Mouse (Mus musculus): ENCODE data around the gene Kdm4d. TPM values are rescaled to one million over a fixed set of nuclear protein-coding genes. Genes with fewer than 3 reads are reported as not detected.

Kdm4d gene
- polyA plus RNA-seq (2015; fragmentation: Nextera tagmentation; extraction: Ambion mirVana) = 0.19 TPM in 1 of 2 replicates, not detected in the other

DNA sequence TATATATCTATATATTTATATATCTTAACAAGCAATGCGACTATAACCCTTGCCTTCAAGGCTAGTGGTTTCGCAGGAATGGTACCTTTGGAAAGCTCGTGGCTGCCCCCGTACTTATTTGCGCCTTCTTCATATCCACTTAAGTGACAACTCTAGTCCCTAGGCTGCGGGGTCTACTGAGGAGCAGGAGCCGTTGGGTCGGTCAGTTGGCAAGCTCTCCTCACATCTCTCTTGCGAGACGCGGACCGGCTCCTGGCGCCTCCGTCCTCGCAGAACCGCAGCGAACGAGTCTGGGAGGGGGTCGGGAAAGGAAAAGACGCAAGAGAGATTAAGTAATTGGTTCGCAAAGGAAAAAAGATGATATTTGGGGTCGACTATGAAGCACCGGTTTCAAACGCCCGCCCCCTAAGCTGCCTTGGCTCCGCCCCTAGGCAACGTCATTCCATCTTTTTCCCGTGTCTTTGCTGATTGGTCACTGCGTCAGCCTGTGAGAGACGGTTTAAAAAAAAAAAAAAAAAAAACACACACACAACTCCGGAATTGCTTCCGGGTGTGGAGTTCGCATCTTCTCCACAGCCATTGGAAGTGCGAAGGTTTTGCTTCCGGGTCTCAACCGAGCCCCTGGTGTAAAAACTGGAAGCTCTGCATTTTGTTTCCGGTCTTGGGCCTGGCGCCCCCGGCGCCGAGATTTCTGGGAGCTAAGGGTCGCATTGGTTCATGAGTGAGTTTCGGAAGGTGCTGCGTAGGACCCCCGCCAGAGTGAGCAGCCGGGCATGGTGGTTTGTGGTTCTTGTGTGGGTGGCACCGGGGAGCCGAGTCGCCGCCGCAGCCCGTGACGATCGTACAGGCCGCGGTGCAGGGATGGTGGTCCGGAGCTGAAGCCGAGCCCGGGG is at the start of gene Kdm4d, which contains the start of gene Cwc15:
Gene Kdm4d, minus strand, starts transcription at position 460 of the 893 bp plus-strand sequence.
Gene Cwc15, plus strand, starts transcription at position 595 of the 893 bp plus-strand sequence.
- Histone ChIP-seq H3K4me1 (peaks cover 14% of the 10 kb centered on the region), H3K9me3 (no peaks in the 10 kb centered on the region), H3K4me2 (peak within 1 kb of the TSS; percentile 90), H3K27me3 (replicated peaks) (no peaks in the 10 kb centered on the region), H3K9ac (peak within 1 kb of the TSS; percentile 95), H3K27ac (replicated peaks) (peak within 1 kb of the TSS; percentile 72), H3K4me3 (peak within 1 kb of the TSS; percentile 95), H3K36me3 (peaks cover 32% of the 10 kb centered on the region)
- peak; percentile 94 for ATAC-seq (ENCODE audit: extremely low read depth, insufficient number of reproducible peaks, low FRiP score, low TSS enrichment)
- WGBS = under 1% methylated on average over 59 of the region's 59 CpGs

DNA sequence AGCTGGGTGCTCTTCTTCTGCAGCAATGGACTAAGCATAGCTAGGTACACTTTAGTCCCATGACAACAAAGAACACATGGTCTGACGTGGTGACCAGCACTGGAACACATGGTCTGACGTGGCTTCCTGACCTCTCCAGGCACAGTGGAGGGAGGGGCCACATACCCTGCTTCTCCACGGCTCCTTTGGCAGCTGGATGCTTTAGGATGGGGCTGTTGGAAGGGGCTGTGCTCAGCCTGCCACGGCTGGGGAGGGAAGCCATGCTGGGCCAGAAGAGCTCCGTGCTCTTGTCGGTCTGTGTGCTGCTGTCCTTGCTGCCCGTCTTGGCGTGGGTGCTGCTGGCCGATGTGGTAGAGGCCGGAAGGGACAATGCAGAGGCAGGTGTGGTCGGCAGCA is 48.1 kb upstream of the Kdm4d start:
- no peak for ATAC-seq (ENCODE audit: extremely low read depth, insufficient number of reproducible peaks, low FRiP score, low TSS enrichment)
- peaks cover 95% of the 10 kb centered on the region for H3K36me3 ChIP-seq
- H3K9me3 ChIP-seq = no peaks in the 10 kb centered on the region
- H3K27me3 ChIP-seq (replicated peaks) = no peaks in the 10 kb centered on the region
- 70% methylated on average over 11 of the region's 11 CpGs for WGBS
- H3K4me2 ChIP-seq = no peak overlapping the region
- H3K4me3 ChIP-seq = no peak overlapping the region
- peaks cover 38% of the 10 kb centered on the region for H3K4me1 ChIP-seq
- no peak overlapping the region for H3K9ac ChIP-seq
- no peak overlapping the region for H3K27ac ChIP-seq (replicated peaks)

DNA sequence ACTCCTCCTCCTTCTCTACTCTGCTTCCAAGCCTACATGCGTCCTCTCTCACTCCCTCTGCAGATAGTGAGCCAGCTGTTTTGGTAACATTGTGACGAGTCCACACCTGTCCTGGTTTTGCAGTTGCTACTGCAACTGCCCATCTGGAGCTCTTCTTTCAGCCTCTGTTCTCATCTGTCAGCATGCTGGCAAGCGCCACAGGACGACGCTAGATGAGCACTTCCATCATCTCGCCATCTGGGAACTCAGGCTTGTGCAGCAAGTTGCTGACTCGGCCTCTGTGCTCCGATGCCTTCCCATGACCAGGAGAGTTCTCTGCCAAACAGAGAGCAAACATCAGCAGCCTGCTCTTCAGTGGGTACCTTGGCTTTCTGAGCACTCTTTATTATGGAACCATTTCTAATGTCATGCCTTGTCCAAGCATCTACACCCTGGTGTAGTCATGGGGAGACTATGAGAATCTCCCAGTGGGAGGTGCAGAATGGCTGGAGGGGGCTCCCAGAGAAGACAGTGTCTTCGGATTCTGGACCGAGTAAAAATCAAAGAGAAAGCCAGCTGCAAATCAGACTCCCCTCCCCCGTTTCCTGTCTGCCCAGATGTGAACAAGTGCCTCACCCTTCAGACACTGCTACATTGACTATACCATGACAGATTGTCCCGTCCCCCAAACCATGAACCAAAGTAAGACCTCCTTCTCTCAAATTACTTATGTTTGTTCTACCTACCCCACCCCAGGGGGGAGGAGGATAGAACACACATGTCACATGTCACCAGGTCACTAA is 47.5 kb upstream of the Kdm4d start:
- no peak for ATAC-seq (ENCODE audit: extremely low read depth, insufficient number of reproducible peaks, low FRiP score, low TSS enrichment)
- Histone ChIP-seq H3K9me3 (no peaks in the 10 kb centered on the region), H3K27me3 (replicated peaks) (no peaks in the 10 kb centered on the region), H3K4me3 (no peak overlapping the region), H3K36me3 (peaks cover 94% of the 10 kb centered on the region), H3K9ac (no peak overlapping the region), H3K27ac (replicated peaks) (no peak overlapping the region; the same call in 1 of the 2 replicates), H3K4me2 (no peak overlapping the region), H3K4me1 (peaks cover 38% of the 10 kb centered on the region)
- 59% methylated on average over 12 of the region's 12 CpGs for WGBS

DNA sequence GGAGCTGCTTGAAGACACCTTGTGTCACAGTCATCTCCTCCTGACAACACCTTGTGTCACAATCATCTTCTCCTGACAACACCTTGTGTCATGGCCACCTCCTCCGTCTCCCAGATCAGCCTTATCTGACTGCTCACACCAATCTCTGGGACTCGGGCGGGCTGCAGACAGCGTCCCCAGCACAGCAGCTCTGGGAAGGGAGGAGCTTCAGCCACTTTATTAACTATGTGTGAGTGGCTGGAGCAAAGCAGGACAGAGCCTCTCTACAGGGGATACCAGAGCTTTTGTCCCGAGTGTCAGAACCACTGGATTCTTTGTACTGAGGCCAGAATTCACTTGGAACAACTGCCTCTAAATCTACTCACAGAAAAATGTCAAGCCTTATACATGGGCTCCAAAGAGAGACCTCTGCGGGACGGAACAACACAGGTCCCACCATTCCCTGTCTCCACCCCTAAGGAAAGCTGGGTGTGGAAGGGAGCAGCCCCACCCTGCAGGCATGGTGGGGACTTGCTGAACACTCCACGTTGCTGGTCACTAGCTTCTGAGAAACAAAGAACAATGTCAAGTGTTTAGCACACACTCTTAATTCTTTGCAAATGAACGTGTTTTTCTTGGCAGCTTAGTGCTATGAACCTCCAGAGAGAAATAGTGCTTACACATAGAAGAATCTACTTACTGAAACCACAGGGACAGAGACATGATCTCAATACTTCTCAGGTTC is 43.9 kb upstream of the Kdm4d start:
- Histone ChIP-seq H3K9ac (peak overlapping the region; percentile 15; the same call in 1 of the 2 replicates), H3K27ac (replicated peaks) (peak overlapping the region; percentile 44; the same call in 1 of the 2 replicates), H3K4me3 (no peak overlapping the region), H3K27me3 (replicated peaks) (no peaks in the 10 kb centered on the region), H3K36me3 (peaks cover 97% of the 10 kb centered on the region), H3K9me3 (no peaks in the 10 kb centered on the region), H3K4me2 (peak overlapping the region; percentile 22), H3K4me1 (peaks cover 38% of the 10 kb centered on the region)
- no peak for ATAC-seq (ENCODE audit: extremely low read depth, insufficient number of reproducible peaks, low FRiP score, low TSS enrichment)
- WGBS = 32% methylated on average over 9 of the region's 9 CpGs

DNA sequence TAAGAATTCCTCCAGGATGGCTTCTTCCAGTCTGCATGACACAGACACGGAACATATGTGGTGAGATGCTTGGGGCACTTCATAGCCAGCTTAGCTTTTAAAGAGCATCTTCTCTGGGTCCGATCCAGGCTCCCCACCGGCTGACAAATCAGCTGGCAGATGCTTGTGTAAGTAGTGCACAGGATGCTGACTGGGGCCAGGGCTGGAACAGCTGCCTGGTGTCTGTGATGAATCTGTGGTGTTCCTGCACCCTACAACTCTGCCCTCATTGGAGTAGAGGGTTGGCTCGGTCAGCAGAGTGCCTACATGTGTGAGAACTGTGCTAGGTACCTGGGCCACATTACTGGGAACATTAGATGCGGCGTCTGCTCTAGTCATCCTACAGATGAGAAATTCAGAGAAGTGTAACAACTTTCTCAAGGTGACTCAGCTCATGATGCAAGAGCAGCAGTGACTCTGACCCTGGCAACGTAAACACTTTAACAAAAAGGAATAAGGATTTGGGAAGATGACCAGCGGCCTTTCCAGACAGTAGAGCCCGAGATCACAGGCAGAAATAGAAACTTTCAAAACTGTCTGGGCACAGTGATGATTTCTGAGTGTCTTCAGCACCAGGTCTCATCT is 34.7 kb upstream of the Kdm4d start:
- Histone ChIP-seq H3K4me1 (no peaks in the 10 kb centered on the region), H3K27ac (replicated peaks) (no peak overlapping the region), H3K36me3 (peaks cover 16% of the 10 kb centered on the region), H3K9me3 (no peaks in the 10 kb centered on the region), H3K27me3 (replicated peaks) (no peaks in the 10 kb centered on the region), H3K9ac (no peak overlapping the region), H3K4me2 (no peak overlapping the region), H3K4me3 (no peak overlapping the region)
- ATAC-seq (ENCODE audit: extremely low read depth, insufficient number of reproducible peaks, low FRiP score, low TSS enrichment) = no peak
- 75% methylated on average over 9 of the region's 9 CpGs for WGBS

DNA sequence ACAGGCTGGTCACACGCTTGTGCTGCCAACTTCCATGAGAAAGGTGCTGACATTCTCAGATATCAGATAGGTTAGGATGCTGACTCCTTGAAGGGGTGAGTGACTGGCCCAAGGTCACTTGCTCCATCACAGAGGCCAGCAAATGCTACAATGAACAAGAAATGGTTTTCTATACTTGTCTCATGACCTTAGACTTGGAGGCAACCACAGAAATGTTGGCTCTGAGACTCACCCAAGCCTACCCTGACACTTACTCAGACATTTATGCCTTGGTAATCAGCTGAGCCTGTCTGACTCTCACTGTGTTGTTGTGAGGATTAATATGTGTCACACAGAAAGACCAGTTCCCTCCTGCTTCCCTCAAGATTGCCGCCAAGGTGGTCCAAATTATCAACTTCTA is 33.4 kb upstream of the Kdm4d start:
- no peak for ATAC-seq (ENCODE audit: extremely low read depth, insufficient number of reproducible peaks, low FRiP score, low TSS enrichment)
- H3K27ac ChIP-seq (replicated peaks) = no peak overlapping the region
- H3K9ac ChIP-seq = no peak overlapping the region
- 81% methylated on average over 2 of the region's 2 CpGs for WGBS
- H3K9me3 ChIP-seq = no peaks in the 10 kb centered on the region
- no peaks in the 10 kb centered on the region for H3K27me3 ChIP-seq (replicated peaks)
- H3K4me3 ChIP-seq = no peak overlapping the region
- no peak overlapping the region for H3K4me2 ChIP-seq
- peaks cover 3% of the 10 kb centered on the region for H3K36me3 ChIP-seq
- no peaks in the 10 kb centered on the region for H3K4me1 ChIP-seq

DNA sequence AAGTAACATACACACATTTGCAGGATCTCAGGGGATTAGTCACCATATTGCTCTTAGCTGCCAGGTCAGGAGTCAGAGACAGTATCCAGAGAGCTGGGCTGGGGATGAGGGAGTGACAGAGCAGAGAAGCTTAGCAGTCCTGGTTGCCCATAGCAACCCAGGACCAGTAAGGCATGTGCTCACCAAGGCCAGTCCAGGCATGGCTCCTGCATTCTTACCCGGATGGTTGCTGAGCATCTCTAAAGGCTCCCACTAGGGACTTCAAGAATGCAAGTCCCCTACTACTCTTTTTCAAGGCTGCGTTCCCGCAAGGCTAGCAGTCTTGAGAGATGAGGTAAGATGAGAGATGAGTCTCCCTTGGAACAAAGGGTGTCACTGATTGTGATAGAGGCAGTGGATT is 32.0 kb upstream of the Kdm4d start:
- WGBS = 45% methylated on average over 3 of the region's 3 CpGs
- no peak overlapping the region for H3K9ac ChIP-seq
- H3K4me1 ChIP-seq = no peaks in the 10 kb centered on the region
- no peak overlapping the region for H3K27ac ChIP-seq (replicated peaks)
- ATAC-seq (ENCODE audit: extremely low read depth, insufficient number of reproducible peaks, low FRiP score, low TSS enrichment) = no peak
- H3K9me3 ChIP-seq = no peaks in the 10 kb centered on the region
- H3K4me2 ChIP-seq = no peak overlapping the region
- no peaks in the 10 kb centered on the region for H3K27me3 ChIP-seq (replicated peaks)
- H3K4me3 ChIP-seq = no peak overlapping the region
- H3K36me3 ChIP-seq = no peaks in the 10 kb centered on the region

DNA sequence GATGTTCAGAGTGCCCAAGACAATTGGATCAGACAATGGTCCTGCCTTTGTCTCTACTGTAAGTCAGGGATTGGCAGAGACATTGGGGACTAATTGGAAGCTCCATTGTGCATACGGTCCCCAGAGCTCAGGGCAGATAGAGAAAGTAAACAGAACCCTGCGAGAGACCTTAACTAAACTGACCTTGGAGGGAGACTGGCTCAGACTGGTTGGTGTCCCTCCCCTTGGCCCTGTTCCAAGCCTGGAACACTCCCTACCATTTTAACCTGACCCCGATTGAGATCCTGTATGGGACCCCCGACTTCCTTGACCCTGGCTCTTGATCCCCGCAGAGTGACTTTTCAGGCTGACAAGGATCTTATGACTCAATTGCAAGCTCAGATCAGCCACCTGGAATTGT is 29.7 kb upstream of the Kdm4d start:
- H3K4me1 ChIP-seq = no peaks in the 10 kb centered on the region
- H3K9ac ChIP-seq = no peak overlapping the region
- H3K27ac ChIP-seq (replicated peaks) = no peak overlapping the region
- 50% methylated on average over 5 of the region's 5 CpGs for WGBS
- H3K36me3 ChIP-seq = no peaks in the 10 kb centered on the region
- no peaks in the 10 kb centered on the region for H3K9me3 ChIP-seq
- H3K4me3 ChIP-seq = no peak overlapping the region
- H3K27me3 ChIP-seq (replicated peaks) = no peaks in the 10 kb centered on the region
- ATAC-seq (ENCODE audit: extremely low read depth, insufficient number of reproducible peaks, low FRiP score, low TSS enrichment) = no peak
- H3K4me2 ChIP-seq = no peak overlapping the region

DNA sequence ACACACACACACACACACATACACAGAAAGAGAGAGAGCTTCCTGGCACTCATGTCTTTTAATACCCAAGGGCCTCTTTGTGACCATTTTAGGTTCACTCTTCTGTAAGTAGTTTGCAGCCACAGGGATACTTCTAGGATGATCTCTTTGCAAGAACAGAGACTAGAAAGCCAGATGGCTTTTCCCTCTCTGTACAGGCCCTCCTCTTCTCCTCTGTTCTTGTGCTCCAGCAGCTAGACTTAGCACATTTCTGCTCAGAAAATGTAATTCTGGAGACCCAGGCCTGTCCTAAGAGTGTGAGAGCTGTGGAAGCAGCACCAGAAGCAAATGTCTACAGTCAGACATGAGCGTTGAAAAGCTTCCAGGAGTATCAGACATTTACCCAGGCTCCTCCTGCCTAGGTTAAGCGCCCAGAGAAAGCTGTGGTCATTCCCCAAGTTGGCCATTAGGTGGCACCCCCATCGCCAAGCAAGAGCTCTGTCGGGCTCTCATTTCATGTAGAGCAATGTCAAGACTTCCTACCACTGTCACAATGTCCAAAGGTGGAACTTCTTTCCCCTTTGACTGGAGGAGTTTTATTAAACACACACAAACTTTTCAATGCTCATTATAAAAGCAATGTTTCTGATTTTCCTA is 23.2 kb upstream of the Kdm4d start:
- WGBS = 5% methylated on average over 4 of the region's 4 CpGs
- H3K4me1 ChIP-seq = peaks cover 37% of the 10 kb centered on the region
- H3K4me2 ChIP-seq = no peak overlapping the region
- H3K9ac ChIP-seq = no peak overlapping the region
- ATAC-seq (ENCODE audit: extremely low read depth, insufficient number of reproducible peaks, low FRiP score, low TSS enrichment) = no peak
- no peaks in the 10 kb centered on the region for H3K36me3 ChIP-seq
- no peak overlapping the region for H3K4me3 ChIP-seq
- no peak overlapping the region for H3K27ac ChIP-seq (replicated peaks)
- no peaks in the 10 kb centered on the region for H3K9me3 ChIP-seq
- no peaks in the 10 kb centered on the region for H3K27me3 ChIP-seq (replicated peaks)

DNA sequence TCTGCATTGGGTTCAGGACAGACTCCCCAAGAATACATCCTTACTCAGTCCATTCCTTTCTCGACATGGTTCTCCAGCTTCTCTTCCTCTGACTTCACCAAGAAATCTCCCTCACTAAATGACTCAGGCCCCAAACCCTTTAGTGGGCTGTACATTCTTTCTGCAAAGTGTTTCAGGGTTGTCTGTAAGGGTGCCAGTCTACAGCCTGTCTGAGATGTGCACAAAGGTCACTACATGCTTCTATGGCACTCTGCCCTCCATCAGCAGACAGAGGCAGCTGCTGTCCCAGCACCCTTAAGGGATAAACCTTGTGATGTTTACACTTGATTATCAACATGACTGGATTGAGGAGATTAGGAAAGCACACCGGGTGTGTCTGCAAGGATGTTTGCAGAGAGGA is 21.4 kb upstream of the Kdm4d start:
- Histone ChIP-seq H3K4me2 (no peak overlapping the region), H3K36me3 (no peaks in the 10 kb centered on the region), H3K27ac (replicated peaks) (no peak overlapping the region), H3K27me3 (replicated peaks) (no peaks in the 10 kb centered on the region), H3K9me3 (no peaks in the 10 kb centered on the region), H3K4me1 (peaks cover 43% of the 10 kb centered on the region), H3K9ac (no peak overlapping the region), H3K4me3 (no peak overlapping the region)
- 45% methylated on average over 2 of the region's 2 CpGs for WGBS
- no peak for ATAC-seq (ENCODE audit: extremely low read depth, insufficient number of reproducible peaks, low FRiP score, low TSS enrichment)
